Mouse (Mus musculus) heart, embryonic 14.5 days (tissue): Measurements from ENCODE around the gene Bpifa5. TPM values are rescaled to one million over a fixed set of nuclear protein-coding genes. Genes with fewer than 3 reads are reported as not detected.

Experiments used
- ATAC-seq: fragments of 200-750 bp; cut with Nextera tagmentation; 2 replicates; pipeline ENCODE4 v1.8.0; 2017; ENCODE audit warnings: low read depth, moderate TSS enrichment; ENCODE audit not compliant: insufficient number of reproducible peaks, insufficient read depth, low FRiP score
- H3K27ac ChIP-seq, 2 experiments: fragments of 200-500 bp in 1 of 2; fragments of 300-500 bp in 1 of 2; sonication (generic) in 1 of 2; replicated peaks in 1 of 2; 2 replicates each; pipeline ENCODE4 v1.5.1; 2012 to 2014; ENCODE audit warnings: low read depth in 2 of 2, low read length in 2 of 2, control low read depth in 1 of 2, mild to moderate bottlenecking in 1 of 2, mixed read lengths in 1 of 2; ENCODE audit not compliant: control insufficient read depth in 1 of 2, insufficient read depth in 1 of 2
- H3K27me3 ChIP-seq: fragments of 300-500 bp; sonication (generic); 2 replicates; pipeline ENCODE4 v1.6.1; 2014; ENCODE audit warnings: mild to moderate bottlenecking, low read length, control low read depth; ENCODE audit not compliant: control insufficient read depth, insufficient read depth
- H3K36me3 ChIP-seq: fragments of 300-500 bp; sonication (generic); 2 replicates; pipeline ENCODE4 v1.6.1; 2014; ENCODE audit warnings: mild to moderate bottlenecking, control low read depth, low read length, mixed read lengths; ENCODE audit not compliant: control insufficient read depth, insufficient read depth
- H3K4me1 ChIP-seq, 2 experiments: fragments of 200-500 bp in 1 of 2; fragments of 300-500 bp in 1 of 2; sonication (generic) in 1 of 2; 2 replicates each; pipeline ENCODE4 v1.6.1; 2012 to 2014; ENCODE audit warnings: low read length in 2 of 2, control low read depth in 1 of 2, mixed read lengths in 1 of 2; ENCODE audit not compliant: control insufficient read depth in 2 of 2, insufficient read depth in 2 of 2
- H3K4me2 ChIP-seq: fragments of 300-500 bp; sonication (generic); 2 replicates; pipeline ENCODE4 v1.6.1; 2014; ENCODE audit warnings: mild to moderate bottlenecking, low read length
- H3K4me3 ChIP-seq, 2 experiments: fragments of 200-500 bp in 1 of 2; fragments of 300-500 bp in 1 of 2; sonication (generic) in 1 of 2; 2 replicates each; pipeline ENCODE4 v1.5.1; 2012 to 2014; ENCODE audit warnings: low read length in 2 of 2, mild to moderate bottlenecking in 2 of 2, control low read depth in 1 of 2, low read depth in 1 of 2, moderate library complexity in 1 of 2; ENCODE audit not compliant: control insufficient read depth in 1 of 2, insufficient read depth in 1 of 2
- H3K9ac ChIP-seq: fragments of 300-500 bp; sonication (generic); 2 replicates; pipeline ENCODE4 v1.6.1; 2014; ENCODE audit warnings: mild to moderate bottlenecking, low read length
- H3K9me3 ChIP-seq: fragments of 300-500 bp; sonication (generic); 2 replicates; pipeline ENCODE4 v1.6.1; 2016; ENCODE audit warnings: low read length, control low read depth; ENCODE audit not compliant: control insufficient read depth
- WGBS: fragments of 180-500 bp; shearing (Covaris S2); extraction: QIAGEN DNeasy Blood & Tissue Kit; methylation state at CpG from one replicate; pipeline ENCODE4 v1.1.7; 2014; 5-methylcytosine and 5-hydroxymethylcytosine counted together
- polyA plus RNA-seq: library from polyadenylated mRNA; unstranded; fragments of >200 nt; fragmentation: Nextera tagmentation; extraction: Ambion mirVana; gene quantifications from 2 replicates; pipeline ENCODE4 v1.2.1, GENCODE M21; 2014

Gene Bpifa5
- polyA plus RNA-seq, result not detected in 2 replicates

DNA sequence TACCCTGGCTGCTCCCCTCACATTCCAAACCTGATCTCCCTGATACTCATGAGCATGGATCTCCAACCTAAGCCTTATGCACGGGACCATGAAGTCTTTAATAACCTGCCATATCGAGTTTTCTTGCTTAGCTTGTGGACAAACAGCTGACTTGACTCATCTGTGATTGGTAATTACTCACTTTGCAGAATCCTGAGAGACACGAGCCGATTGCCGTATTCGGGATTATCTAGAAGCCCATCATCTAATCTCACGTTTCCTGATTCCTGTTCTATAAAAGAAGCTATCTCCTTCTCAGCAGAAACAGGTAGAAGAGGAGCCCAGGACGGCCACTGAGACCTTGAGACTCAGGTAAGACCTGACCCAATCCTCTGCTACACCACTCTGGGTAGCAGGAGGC, at the start of gene Bpifa5:
TSS of gene Bpifa5 (plus strand) at position 301 of the 400 bp plus-strand sequence.
- 73% methylated on average over 8 of the region's 8 CpGs for WGBS
- H3K36me3 ChIP-seq, result no peaks in the 10 kb centered on the region
- ATAC-seq, result no peak

DNA sequence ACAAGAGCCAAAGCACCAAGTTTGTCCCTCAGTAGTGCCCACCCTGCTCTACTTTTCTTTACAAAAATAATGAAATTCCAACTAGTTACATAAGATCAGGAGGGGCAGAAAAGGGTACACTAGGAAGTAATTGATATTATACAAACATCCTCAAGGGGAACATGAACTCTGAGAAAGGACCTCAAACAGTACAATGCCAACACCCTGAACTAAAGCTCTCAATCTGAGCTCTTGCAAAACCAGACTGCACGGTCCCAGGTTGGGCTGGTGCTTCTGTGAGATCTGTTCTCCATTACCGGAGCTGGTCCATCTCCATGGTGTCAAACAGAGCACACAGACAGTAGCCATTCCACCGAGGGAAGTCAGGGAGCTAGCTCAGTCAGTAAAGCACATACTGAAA, 45.0 kb upstream of the Bpifa5 start:
- ATAC-seq, result no peak
- Histone ChIP-seq H3K4me3 (no peak overlapping the region), H3K4me2 (no peak overlapping the region), H3K9me3 (no peaks in the 10 kb centered on the region), H3K27me3 (no peaks in the 10 kb centered on the region), H3K4me1 (no peaks in the 10 kb centered on the region), H3K9ac (no peak overlapping the region), H3K36me3 (no peaks in the 10 kb centered on the region), H3K27ac (no peak overlapping the region)
- WGBS, result 72% methylated on average over 3 of the region's 3 CpGs

More for the DNA sequence above, at the start of gene Bpifa5:
- no peak within 1 kb of the TSS for H3K4me2 ChIP-seq
- peaks cover 14% of the 10 kb centered on the region for H3K9me3 ChIP-seq
- H3K9ac ChIP-seq, result no peak within 1 kb of the TSS
- no peaks in the 10 kb centered on the region for H3K27me3 ChIP-seq
- no peak within 1 kb of the TSS for H3K4me3 ChIP-seq
- no peaks in the 10 kb centered on the region for H3K4me1 ChIP-seq
- H3K27ac ChIP-seq, result no peak within 1 kb of the TSS

DNA sequence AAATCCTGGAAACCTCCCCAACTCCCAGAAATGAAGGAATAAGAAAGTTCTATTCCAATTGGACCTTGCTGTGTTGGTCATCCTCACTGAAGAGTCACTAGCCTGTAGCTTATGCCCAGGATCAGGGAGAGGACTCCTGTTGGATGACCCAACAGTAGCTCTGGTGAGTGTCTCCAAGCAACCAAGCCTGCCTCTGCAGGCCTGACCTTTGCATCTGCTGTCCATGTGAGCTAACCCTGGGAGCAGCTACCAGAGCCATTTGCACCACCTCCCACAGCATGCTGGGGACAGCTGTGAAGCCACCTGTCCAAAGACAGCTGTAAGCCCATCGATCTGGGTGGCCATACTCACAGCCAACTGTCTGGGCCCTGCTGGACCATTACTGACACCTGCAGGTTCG, 32.3 kb upstream of the Bpifa5 start, which contains the start of gene Bpifa3:
TSS of gene Bpifa3 (plus strand) at position 217 of the 400 bp plus-strand sequence.
- H3K9ac ChIP-seq, result no peak within 1 kb of the TSS
- no peak within 1 kb of the TSS for H3K27ac ChIP-seq
- no peak for ATAC-seq
- no peaks in the 10 kb centered on the region for H3K36me3 ChIP-seq
- no peak within 1 kb of the TSS for H3K4me3 ChIP-seq
- no peaks in the 10 kb centered on the region for H3K9me3 ChIP-seq
- H3K4me2 ChIP-seq, result no peak within 1 kb of the TSS
- no peaks in the 10 kb centered on the region for H3K27me3 ChIP-seq
- no peaks in the 10 kb centered on the region for H3K4me1 ChIP-seq
- 47% methylated on average over 2 of the region's 2 CpGs for WGBS

DNA sequence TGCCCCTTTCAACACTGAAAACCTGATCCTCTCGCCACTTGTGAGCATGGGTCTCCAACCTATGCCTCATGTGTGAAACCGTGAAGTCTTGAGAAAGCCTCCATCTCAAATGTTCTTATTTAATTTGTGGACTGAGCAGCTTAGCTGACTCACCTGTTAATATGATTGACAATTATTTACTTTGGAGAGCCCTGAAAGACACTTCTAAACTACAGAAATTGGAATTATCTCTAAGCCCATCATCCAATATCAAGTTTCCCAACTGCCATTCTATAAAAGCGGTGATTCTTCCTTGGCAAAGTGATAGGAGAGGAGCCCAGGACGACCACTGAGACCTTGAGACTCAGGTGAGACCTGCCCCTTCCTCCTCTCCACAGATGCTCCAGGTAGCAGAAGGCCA, 19.8 kb upstream of the Bpifa5 start, which contains the start of gene Bpifa1:
TSS of gene Bpifa1 (plus strand) at position 301 of the 400 bp plus-strand sequence.
- no peak within 1 kb of the TSS for H3K27ac ChIP-seq
- H3K9ac ChIP-seq, result no peak within 1 kb of the TSS
- H3K4me2 ChIP-seq, result no peak within 1 kb of the TSS
- no peaks in the 10 kb centered on the region for H3K9me3 ChIP-seq
- H3K4me3 ChIP-seq, result no peak within 1 kb of the TSS
- H3K27me3 ChIP-seq, result no peaks in the 10 kb centered on the region
- ATAC-seq, result no peak
- 77% methylated on average over 4 of the region's 4 CpGs for WGBS
- H3K36me3 ChIP-seq, result no peaks in the 10 kb centered on the region
- no peaks in the 10 kb centered on the region for H3K4me1 ChIP-seq

DNA sequence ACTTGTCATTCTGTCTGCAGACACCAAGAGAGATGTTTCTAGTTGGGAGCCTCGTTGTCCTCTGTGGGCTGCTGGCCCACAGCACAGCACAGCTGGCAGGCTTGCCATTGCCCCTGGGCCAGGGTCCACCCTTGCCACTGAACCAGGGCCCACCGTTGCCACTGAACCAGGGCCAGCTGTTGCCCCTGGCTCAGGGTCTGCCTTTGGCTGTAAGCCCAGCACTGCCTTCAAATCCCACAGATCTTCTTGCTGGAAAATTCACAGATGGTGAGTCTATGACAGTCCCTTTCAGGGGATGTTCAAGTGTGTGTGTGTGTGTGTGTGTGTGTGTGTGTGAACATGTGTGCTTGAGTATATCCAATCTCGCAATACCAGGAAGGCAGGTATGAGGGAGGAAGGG, 18.7 kb upstream of the Bpifa5 start:
- Histone ChIP-seq H3K9ac (no peak overlapping the region), H3K4me3 (no peak overlapping the region), H3K4me2 (no peak overlapping the region), H3K4me1 (no peaks in the 10 kb centered on the region), H3K36me3 (no peaks in the 10 kb centered on the region), H3K27ac (no peak overlapping the region), H3K9me3 (no peaks in the 10 kb centered on the region), H3K27me3 (no peaks in the 10 kb centered on the region)
- ATAC-seq, result no peak
- 64% methylated on average over 3 of the region's 3 CpGs for WGBS

DNA sequence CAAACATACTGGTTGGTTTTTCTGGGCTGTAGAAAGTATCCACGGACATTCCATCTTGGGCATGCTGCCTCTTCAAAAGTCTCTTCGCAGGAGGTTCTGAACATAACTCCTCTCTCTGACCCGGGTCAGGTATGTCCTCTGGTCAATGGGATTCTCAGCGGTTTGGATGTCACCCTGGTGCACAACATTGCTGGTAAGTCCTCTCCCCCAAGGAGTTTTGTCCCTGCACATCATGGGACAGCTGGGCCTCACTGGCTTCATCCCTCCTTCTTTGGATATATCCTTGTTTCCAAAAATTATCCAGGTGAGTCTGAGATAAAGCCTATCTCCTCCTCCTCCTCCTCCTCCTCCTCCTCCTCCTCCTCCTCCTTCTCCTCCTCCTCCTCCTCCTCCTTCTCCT, 14.9 kb upstream of the Bpifa5 start:
- H3K27me3 ChIP-seq, result no peaks in the 10 kb centered on the region
- H3K4me2 ChIP-seq, result no peak overlapping the region
- H3K4me1 ChIP-seq, result no peaks in the 10 kb centered on the region
- no peak overlapping the region for H3K27ac ChIP-seq
- ATAC-seq, result no peak
- no peaks in the 10 kb centered on the region for H3K36me3 ChIP-seq
- no peak overlapping the region for H3K4me3 ChIP-seq
- no peak overlapping the region for H3K9ac ChIP-seq
- 72% methylated on average over 4 of the region's 4 CpGs for WGBS
- H3K9me3 ChIP-seq, result no peaks in the 10 kb centered on the region

DNA sequence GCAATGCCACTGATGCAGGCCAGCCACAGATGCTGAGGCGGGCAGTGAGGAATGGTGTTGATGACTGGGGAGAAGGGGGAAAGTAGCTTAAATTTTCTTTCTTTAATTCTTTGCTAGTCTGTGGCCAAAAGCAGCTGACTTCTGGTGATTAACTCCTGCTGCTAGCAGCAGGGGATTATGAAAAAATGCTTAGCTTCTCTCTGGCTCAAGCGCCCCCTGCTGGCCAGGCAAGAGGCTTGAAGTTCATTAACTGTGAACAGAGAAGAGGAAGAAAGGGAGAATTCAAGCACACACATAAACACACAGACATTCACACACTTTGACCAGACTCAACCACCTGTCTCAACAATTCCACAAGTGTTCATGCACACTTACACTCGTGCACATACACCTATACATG, 4.0 kb upstream of the Bpifa5 start:
- 27% methylated on average over 3 of the region's 3 CpGs for WGBS
- no peak overlapping the region for H3K9ac ChIP-seq
- H3K36me3 ChIP-seq, result no peaks in the 10 kb centered on the region
- no peaks in the 10 kb centered on the region for H3K27me3 ChIP-seq
- no peak overlapping the region for H3K4me2 ChIP-seq
- H3K4me3 ChIP-seq, result no peak overlapping the region
- H3K4me1 ChIP-seq, result no peaks in the 10 kb centered on the region
- no peak for ATAC-seq
- H3K27ac ChIP-seq, result no peak overlapping the region
- H3K9me3 ChIP-seq, result peaks cover 14% of the 10 kb centered on the region

DNA sequence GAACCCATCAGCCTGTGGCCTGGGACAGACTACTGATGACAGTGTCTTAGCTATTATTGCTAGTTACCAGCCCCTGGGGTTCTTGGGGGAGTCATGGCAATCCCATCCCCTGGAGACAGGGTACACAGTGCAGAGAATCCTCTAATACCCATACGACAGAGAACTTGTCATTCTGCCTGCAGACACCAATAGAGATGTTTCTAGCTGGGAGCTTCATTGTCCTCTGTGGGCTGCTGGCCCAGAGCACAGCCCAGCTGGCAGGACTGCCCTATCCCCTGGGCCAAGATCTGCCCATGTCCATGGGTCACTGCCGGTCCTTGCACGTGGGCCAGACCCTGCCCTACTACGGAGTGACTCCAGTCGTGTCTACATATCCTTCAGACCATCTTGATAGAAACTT, 899 bp downstream of the Bpifa5 start:
- Histone ChIP-seq H3K9me3 (peaks cover 14% of the 10 kb centered on the region), H3K36me3 (no peaks in the 10 kb centered on the region), H3K27me3 (no peaks in the 10 kb centered on the region; the same call in 1 of the 2 replicates), H3K9ac (no peak overlapping the region), H3K4me3 (no peak overlapping the region), H3K4me1 (no peaks in the 10 kb centered on the region), H3K4me2 (no peak overlapping the region), H3K27ac (no peak overlapping the region)
- ATAC-seq, result no peak
- whole genome bisulfite sequencing, result 87% methylated on average over 5 of the region's 5 CpGs
